Mouse (Mus musculus) embryonic fibroblast, embryonic 13.5 days (primary cell): ENCODE results near the gene Tfip11.

Experiments
- CTCF ChIP-seq: IDR thresholded peaks from 2 replicates; pipeline ENCODE4 v1.5.1; 2011; ENCODE audit warnings: mild to moderate bottlenecking, control low read depth, low read length, moderate library complexity, borderline replicate concordance; ENCODE audit not compliant: insufficient read depth
- POLR2A ChIP-seq: IDR thresholded peaks from 2 replicates; pipeline ENCODE4 v1.6.1; 2011; ENCODE audit warnings: low read depth, mild to moderate bottlenecking, control low read depth, low read length, moderate library complexity

- TF ChIP-seq POLR2A, result no peak
- TF ChIP-seq CTCF, result no peak
Observed at GRCm38 (mm10) chr5:112320936-112321335, 5.2 kb upstream of the Tfip11 start.
